Mouse (Mus musculus): ENCODE results near the gene Gp1bb. TPM values are rescaled to one million over a fixed set of nuclear protein-coding genes. Genes with fewer than 3 reads are reported as not detected.

The Gp1bb gene
- total RNA-seq, 2 experiments from 2014 or later: not detected

- H3K27ac ChIP-seq: no peak overlapping the region
- intact Hi-C loops (cut with DNase I): no loop called here
- no peak for DNase-seq
- no peak for TF ChIP-seq CTCF (IDR thresholded peaks at IDR 0.05)
- no peak overlapping the region for H3K4me3 ChIP-seq
Observed at GRCm38 (mm10) chr16:18636804-18637203, 14.6 kb upstream of the Gp1bb start.

GRCm38 (mm10) chr16:18636401-18636800 lies 14.2 kb upstream of the Gp1bb start:
- Histone ChIP-seq H3K27ac (no peak overlapping the region), H3K4me3 (no peak overlapping the region)
- intact Hi-C loops (cut with DNase I): no loop called here
- no peak for TF ChIP-seq CTCF (IDR thresholded peaks at IDR 0.05)
- DNase-seq: no peak

GRCm38 (mm10) chr16:18633333-18633732 lies 11.1 kb upstream of the Gp1bb start:
- no peak overlapping the region for H3K4me3 ChIP-seq
- DNase-seq: no peak
- no peak for TF ChIP-seq CTCF (IDR thresholded peaks at IDR 0.05)
- no peak overlapping the region for H3K27ac ChIP-seq
- intact Hi-C loops (cut with DNase I): no loop called here

- TF ChIP-seq CTCF (IDR thresholded peaks at IDR 0.05): no peak
- intact Hi-C loops (cut with DNase I): no loop called here
- Histone ChIP-seq H3K27ac (no peak overlapping the region), H3K4me3 (no peak overlapping the region)
- DNase-seq: no peak
Observed at GRCm38 (mm10) chr16:18632816-18633215, 10.6 kb upstream of the Gp1bb start.

GRCm38 (mm10) chr16:18632059-18632458 lies 9.9 kb upstream of the Gp1bb start:
- H3K4me3 ChIP-seq: no peak overlapping the region
- DNase-seq: no peak
- TF ChIP-seq CTCF (IDR thresholded peaks at IDR 0.05): no peak; the same call in 1 of the 2 replicates
- intact Hi-C loops (cut with DNase I): no loop called here
- no peak overlapping the region for H3K27ac ChIP-seq

GRCm38 (mm10) chr16:18631141-18631540 lies 8.9 kb upstream of the Gp1bb start:
- intact Hi-C loops (cut with DNase I): no loop called here
- H3K4me3 ChIP-seq: no peak overlapping the region
- no peak overlapping the region for H3K27ac ChIP-seq
- TF ChIP-seq CTCF (IDR thresholded peaks at IDR 0.05): no peak
- DNase-seq: no peak

- intact Hi-C loops (cut with DNase I): no loop called here
- DNase-seq: no peak
- no peak for TF ChIP-seq CTCF (IDR thresholded peaks at IDR 0.05)
- H3K27ac ChIP-seq: 0 out of 2 replicates have a peak overlapping the region, but pooled peaks have one; percentile 48
- H3K4me3 ChIP-seq: peak overlapping the region; percentile 91
Observed at GRCm38 (mm10) chr16:18630291-18630690, 8.1 kb upstream of the Gp1bb start.

GRCm38 (mm10) chr16:18629390-18630231 lies 7.4 kb upstream of the Gp1bb start, which contains the start of gene Sept5:
Sept5 (minus strand) TSS chr16:18629954.
- peak; percentile 88 for DNase-seq
- Histone ChIP-seq H3K4me3 (peak within 1 kb of the TSS; percentile 91), H3K27ac (peak within 1 kb of the TSS; percentile 82)
- intact Hi-C loops (cut with DNase I): loop anchor here (5.0 kb wide), 1 partner anchor 168 kb away; no protein-coding TSS in a partner anchor
- no peak for TF ChIP-seq CTCF (IDR thresholded peaks at IDR 0.05)

GRCm38 (mm10) chr16:18628948-18629340 lies 6.7 kb upstream of the Gp1bb start:
- no peak for TF ChIP-seq CTCF (IDR thresholded peaks at IDR 0.05)

GRCm38 (mm10) chr16:18628206-18628947 lies 6.2 kb upstream of the Gp1bb start:
- intact Hi-C loops (cut with DNase I): loop anchor here (5.0 kb wide), 1 partner anchor 169 kb away; no protein-coding TSS in a partner anchor
- DNase-seq: peak; percentile 60
- peak overlapping the region; percentile 91 for H3K4me3 ChIP-seq
- peak overlapping the region; percentile 82 for H3K27ac ChIP-seq
- TF ChIP-seq CTCF (IDR thresholded peaks at IDR 0.05): no peak

More at GRCm38 (mm10) chr16:18628948-18629340, 6.7 kb upstream of the Gp1bb start:
- DNase-seq: no peak
- intact Hi-C loops (cut with DNase I): loop anchor here (5.0 kb wide), 1 partner anchor 168 kb away; no protein-coding TSS in a partner anchor
- H3K27ac ChIP-seq: peak overlapping the region; percentile 82
- H3K4me3 ChIP-seq: peak overlapping the region; percentile 91

- no peak for TF ChIP-seq CTCF (IDR thresholded peaks at IDR 0.05)
- DNase-seq: no peak
- Histone ChIP-seq H3K4me3 (peak overlapping the region; percentile 72), H3K27ac (no peak overlapping the region)
- intact Hi-C loops (cut with DNase I): loop anchor here (5.0 kb wide), 1 partner anchor 170 kb away; no protein-coding TSS in a partner anchor
Observed at GRCm38 (mm10) chr16:18627163-18627562, 5.0 kb upstream of the Gp1bb start.

- peak within 1 kb of the TSS; percentile 46 for H3K27ac ChIP-seq
- DNase-seq: peak; percentile 90
- TF ChIP-seq CTCF (IDR thresholded peaks at IDR 0.05): peak; percentile 97; the same call in 1 of the 2 replicates
- intact Hi-C loops (cut with DNase I): loop anchor here (1.0 to 5.0 kb wide), 2 partner anchors 52 to 171 kb away; no protein-coding TSS in a partner anchor
- peak within 1 kb of the TSS; percentile 72 for H3K4me3 ChIP-seq
Observed at GRCm38 (mm10) chr16:18626376-18626878, 4.2 kb upstream of the Gp1bb start, which contains the start of gene Gm49601. Gm49601 (minus strand) TSS chr16:18626427.

All from gastrocnemius, adult 2 months (tissue).